Mouse (Mus musculus) liver, embryonic 13.5 days (tissue): Measurements from ENCODE around the gene Diras1. TPM values are rescaled to one million over a fixed set of nuclear protein-coding genes. Genes with fewer than 3 reads are reported as not detected.
A peak's percentile ranks its signal among the peaks of the same experiment; 100 is the strongest.
"Not testable (repeated sequence)": the region's sequence is repeated elsewhere in the genome, so short reads cannot be mapped to it uniquely, and the experiment has no call there.

Source experiments
- ATAC-seq: fragments of 200-750 bp; cut with Nextera tagmentation; 2 replicates; pipeline ENCODE4 v1.8.0; 2017; ENCODE audit warnings: low read depth, mild to moderate bottlenecking, moderate number of reproducible peaks, moderate library complexity
- DNase-seq: peaks from one replicate; pipeline ENCODE4 v3.0.0; 2022
- H3K27ac ChIP-seq: fragments of 300-500 bp; sonication (generic); 2 replicates; pipeline ENCODE4 v1.5.1; 2015; ENCODE audit warnings: moderate library complexity, mild to moderate bottlenecking, inconsistent platforms
- H3K27me3 ChIP-seq: fragments of 300-500 bp; sonication (generic); 2 replicates; pipeline ENCODE4 v1.6.1; 2015; ENCODE audit warnings: mild to moderate bottlenecking, inconsistent platforms
- H3K36me3 ChIP-seq: fragments of 300-500 bp; sonication (generic); 2 replicates; pipeline ENCODE4 v1.6.1; 2015; ENCODE audit warnings: mild to moderate bottlenecking, inconsistent platforms
- H3K4me1 ChIP-seq: fragments of 300-500 bp; sonication (generic); replicated peaks from 2 replicates; pipeline ENCODE4 v1.6.1; 2015; ENCODE audit warnings: inconsistent platforms
- H3K4me2 ChIP-seq: fragments of 300-500 bp; sonication (generic); 2 replicates; pipeline ENCODE4 v1.6.1; 2015; ENCODE audit warnings: inconsistent platforms, mild to moderate bottlenecking, moderate library complexity
- H3K4me3 ChIP-seq: fragments of 300-500 bp; sonication (generic); replicated peaks from 2 replicates; pipeline ENCODE4 v1.5.1; 2015; ENCODE audit warnings: mild to moderate bottlenecking, inconsistent platforms
- H3K9ac ChIP-seq: fragments of 300-500 bp; sonication (generic); 2 replicates; pipeline ENCODE4 v1.6.1; 2015; ENCODE audit warnings: mild to moderate bottlenecking, inconsistent platforms
- H3K9me3 ChIP-seq: fragments of 300-500 bp; sonication (generic); replicated peaks from 2 replicates; pipeline ENCODE4 v1.6.1; 2016; ENCODE audit warnings: inconsistent platforms
- WGBS: fragments of 180-500 bp; shearing (Covaris S2); methylation state at CpG from one replicate; pipeline ENCODE4 v1.1.7; 2015; ENCODE audit not compliant: insufficient replicate concordance; 5-methylcytosine and 5-hydroxymethylcytosine counted together
- polyA plus RNA-seq: library from polyadenylated mRNA; unstranded; fragments of >200 nt; fragmentation: Nextera tagmentation; extraction: Ambion mirVana; gene quantifications from 2 replicates; pipeline ENCODE4 v1.2.1, GENCODE M21; 2015

Gene Diras1
- polyA plus RNA-seq, 1 experiment from 2014 or later: 0.06 TPM

GRCm38 (mm10) chr10:81055802-81056340 is 30.4 kb upstream of the Diras1 start:
- ATAC-seq, H3K9me3 ChIP-seq, H3K4me3 ChIP-seq, DNase-seq, H3K9ac ChIP-seq, H3K27ac ChIP-seq, H3K27me3 ChIP-seq, H3K4me2 ChIP-seq: not testable (repeated sequence)
- H3K36me3 ChIP-seq: peaks cover 17% of the 10 kb centered on the region
- H3K4me1 ChIP-seq: peaks cover 52% of the 10 kb centered on the region
- WGBS: 71% methylated on average over 11 of the region's 11 CpGs

GRCm38 (mm10) chr10:81055169-81055568 is 29.7 kb upstream of the Diras1 start:
- peaks cover 56% of the 10 kb centered on the region for H3K4me1 ChIP-seq
- DNase-seq (no peak), ATAC-seq (no peak)
- no peak overlapping the region for H3K27ac ChIP-seq
- H3K9ac ChIP-seq: no peak overlapping the region
- no peaks in the 10 kb centered on the region for H3K9me3 ChIP-seq
- no peak overlapping the region for H3K4me2 ChIP-seq
- no peaks in the 10 kb centered on the region for H3K27me3 ChIP-seq
- 82% methylated on average over 6 of the region's 6 CpGs for WGBS
- H3K36me3 ChIP-seq: peaks cover 24% of the 10 kb centered on the region
- H3K4me3 ChIP-seq: no peak overlapping the region

- no peak for DNase-seq
- Histone ChIP-seq H3K27ac (no peak overlapping the region), H3K4me2 (no peak overlapping the region), H3K4me1 (peaks cover 35% of the 10 kb centered on the region), H3K36me3 (peaks cover 50% of the 10 kb centered on the region), H3K9ac (no peak overlapping the region), H3K9me3 (no peaks in the 10 kb centered on the region), H3K27me3 (no peaks in the 10 kb centered on the region), H3K4me3 (no peak overlapping the region)
- no peak for ATAC-seq
- WGBS: 80% methylated on average over 5 of the region's 5 CpGs
Observed at GRCm38 (mm10) chr10:81052577-81052976, 27.1 kb upstream of the Diras1 start.

- DNase-seq (peak; percentile 18), ATAC-seq (peak; percentile 69)
- H3K36me3 ChIP-seq: peaks cover 65% of the 10 kb centered on the region
- WGBS: 28% methylated on average over 6 of the region's 6 CpGs
- H3K9me3 ChIP-seq: no peaks in the 10 kb centered on the region
- H3K4me3 ChIP-seq: no peak overlapping the region
- H3K27me3 ChIP-seq: no peaks in the 10 kb centered on the region
- peak overlapping the region; percentile 66 for H3K27ac ChIP-seq
- peaks cover 24% of the 10 kb centered on the region for H3K4me1 ChIP-seq
- peak overlapping the region; percentile 29; the same call in 1 of the 2 replicates for H3K9ac ChIP-seq
- no peak overlapping the region for H3K4me2 ChIP-seq
Observed at GRCm38 (mm10) chr10:81051133-81051532, 25.7 kb upstream of the Diras1 start.

GRCm38 (mm10) chr10:81050645-81051044 is 25.2 kb upstream of the Diras1 start:
- Histone ChIP-seq H3K4me2 (no peak overlapping the region), H3K9me3 (no peaks in the 10 kb centered on the region), H3K36me3 (peaks cover 68% of the 10 kb centered on the region), H3K9ac (0 out of 2 replicates have a peak overlapping the region, but pooled peaks have one; percentile 29), H3K4me3 (no peak overlapping the region), H3K27ac (peak overlapping the region; percentile 65), H3K27me3 (no peaks in the 10 kb centered on the region), H3K4me1 (peaks cover 24% of the 10 kb centered on the region)
- 69% methylated on average over 4 of the region's 4 CpGs for WGBS
- DNase-seq (no peak), ATAC-seq (peak; percentile 28)

- WGBS: 83% methylated on average over 14 of the region's 14 CpGs
- not testable (repeated sequence) for H3K9ac ChIP-seq, H3K27ac ChIP-seq, H3K4me3 ChIP-seq, DNase-seq, H3K9me3 ChIP-seq, H3K4me1 ChIP-seq, H3K27me3 ChIP-seq, ATAC-seq, H3K4me2 ChIP-seq
- H3K36me3 ChIP-seq: peaks cover 75% of the 10 kb centered on the region
Observed at GRCm38 (mm10) chr10:81045246-81045645, 19.8 kb upstream of the Diras1 start.

- Histone ChIP-seq H3K27ac (no peak overlapping the region), H3K4me3 (no peak overlapping the region), H3K36me3 (peaks cover 38% of the 10 kb centered on the region), H3K27me3 (no peaks in the 10 kb centered on the region), H3K4me1 (peaks cover 8% of the 10 kb centered on the region), H3K4me2 (no peak overlapping the region), H3K9ac (no peak overlapping the region), H3K9me3 (no peaks in the 10 kb centered on the region)
- DNase-seq (peak; percentile 42), ATAC-seq (no peak)
- WGBS: 30% methylated on average over 13 of the region's 13 CpGs
Observed at GRCm38 (mm10) chr10:81041458-81042175, 16.2 kb upstream of the Diras1 start.

GRCm38 (mm10) chr10:81036988-81037580 is 11.6 kb upstream of the Diras1 start, which contains the start of gene Slc39a3:
TSS of gene Slc39a3 (minus strand) at chr10:81037426.
- H3K4me2 ChIP-seq: peak within 1 kb of the TSS; percentile 78
- peak; percentile 97 for ATAC-seq
- peak within 1 kb of the TSS; percentile 80 for H3K4me3 ChIP-seq
- WGBS: 0% methylated on average over 35 of the region's 35 CpGs
- H3K9ac ChIP-seq: peak within 1 kb of the TSS; percentile 82
- DNase-seq: peak; percentile 95
- H3K4me1 ChIP-seq: peaks cover 8% of the 10 kb centered on the region
- no peaks in the 10 kb centered on the region for H3K27me3 ChIP-seq
- no peaks in the 10 kb centered on the region for H3K9me3 ChIP-seq
- peak within 1 kb of the TSS; percentile 77 for H3K27ac ChIP-seq
- peaks cover 5% of the 10 kb centered on the region; the same call in 1 of the 2 replicates for H3K36me3 ChIP-seq

GRCm38 (mm10) chr10:81036251-81036650 is 10.8 kb upstream of the Diras1 start:
- no peak for DNase-seq
- WGBS: 71% methylated on average over 7 of the region's 7 CpGs

GRCm38 (mm10) chr10:81033586-81033985 is 8.1 kb upstream of the Diras1 start:
- Histone ChIP-seq H3K9me3 (no peaks in the 10 kb centered on the region), H3K4me3 (no peak overlapping the region), H3K36me3 (peaks cover 14% of the 10 kb centered on the region), H3K4me1 (peaks cover 11% of the 10 kb centered on the region), H3K4me2 (no peak overlapping the region), H3K27ac (no peak overlapping the region), H3K27me3 (no peaks in the 10 kb centered on the region), H3K9ac (no peak overlapping the region)
- DNase-seq (no peak), ATAC-seq (no peak)
- WGBS: 68% methylated on average over 10 of the region's 10 CpGs

More at GRCm38 (mm10) chr10:81036251-81036650, 10.8 kb upstream of the Diras1 start:
- Histone ChIP-seq H3K4me2 (peak overlapping the region; percentile 78), H3K27me3 (no peaks in the 10 kb centered on the region), H3K4me3 (peak overlapping the region; percentile 80; the same call in 1 of the 2 replicates), H3K27ac (no peak overlapping the region), H3K9me3 (no peaks in the 10 kb centered on the region), H3K36me3 (peaks cover 10% of the 10 kb centered on the region), H3K9ac (no peak overlapping the region), H3K4me1 (peaks cover 8% of the 10 kb centered on the region)
- no peak for ATAC-seq

- H3K9ac ChIP-seq: no peak overlapping the region
- no peak overlapping the region for H3K4me3 ChIP-seq
- 64% methylated on average over 10 of the region's 10 CpGs for WGBS
- peaks cover 24% of the 10 kb centered on the region for H3K27me3 ChIP-seq
- H3K4me1 ChIP-seq: peaks cover 13% of the 10 kb centered on the region
- no peak overlapping the region for H3K27ac ChIP-seq
- H3K4me2 ChIP-seq: no peak overlapping the region
- H3K9me3 ChIP-seq: no peaks in the 10 kb centered on the region
- DNase-seq: no peak
- ATAC-seq: no peak
- H3K36me3 ChIP-seq: peaks cover 14% of the 10 kb centered on the region
Observed at GRCm38 (mm10) chr10:81029031-81029430, 3.6 kb upstream of the Diras1 start.
